Mouse (Mus musculus) ovary, postnatal 36 days (tissue): ENCODE measurements around the gene Fyb.

ENCODE experiments used
- DNase-seq: peaks from one replicate; pipeline ENCODE4 v3.0.0; 2022; ENCODE audit warnings: low spot score, mixed read lengths

Gene Fyb

GRCm38 (mm10) chr15:6658081-6658480 is 135.4 kb downstream of the Fyb start:
- DNase-seq = no peak

GRCm38 (mm10) chr15:6661951-6662350 is 139.3 kb downstream of the Fyb start:
- no peak for DNase-seq

- no peak for DNase-seq
Observed at GRCm38 (mm10) chr15:6663991-6664390, 141.3 kb downstream of the Fyb start.

- DNase-seq = no peak
Observed at GRCm38 (mm10) chr15:6666072-6666471, 143.4 kb downstream of the Fyb start.

- no peak for DNase-seq
Observed at GRCm38 (mm10) chr15:6668793-6669437, 146.3 kb downstream of the Fyb start.

- DNase-seq = no peak
Observed at GRCm38 (mm10) chr15:6678479-6678878, 155.8 kb downstream of the Fyb start.

- no peak for DNase-seq
Observed at GRCm38 (mm10) chr15:6702164-6702563, 179.5 kb downstream of the Fyb start.

- no peak for DNase-seq
Observed at GRCm38 (mm10) chr15:6705351-6705901, 182.8 kb downstream of the Fyb start.

GRCm38 (mm10) chr15:6707551-6707935 is 184.9 kb downstream of the Fyb start:
- peak; percentile 66 for DNase-seq

GRCm38 (mm10) chr15:6707936-6708525 is 185.4 kb downstream of the Fyb start, which contains the start of gene Rictor:
Gene Rictor, plus strand, starts transcription at chr15:6708379.
- peak; percentile 85 for DNase-seq

GRCm38 (mm10) chr15:6708526-6709441 is 186.1 kb downstream of the Fyb start:
- peak; percentile 54 for DNase-seq

- no peak for DNase-seq
Observed at GRCm38 (mm10) chr15:6709618-6710017, 187.0 kb downstream of the Fyb start.

- no peak for DNase-seq
Observed at GRCm38 (mm10) chr15:6710341-6710740, 187.7 kb downstream of the Fyb start.

- no peak for DNase-seq
Observed at GRCm38 (mm10) chr15:6711226-6711625, 188.6 kb downstream of the Fyb start.
